Mouse (Mus musculus) limb, embryonic 13.5 days (tissue): Measurements from ENCODE around the gene Ptgir. TPM values are rescaled to one million over a fixed set of nuclear protein-coding genes. Genes with fewer than 3 reads are reported as not detected.

Experiments
- ATAC-seq: fragments of 200-750 bp; cut with Nextera tagmentation; 2 replicates; pipeline ENCODE4 v1.8.0; 2017; ENCODE audit warnings: low read depth, moderate number of reproducible peaks, moderate TSS enrichment; ENCODE audit not compliant: low FRiP score
- H3K27ac ChIP-seq: fragments of 300-500 bp; sonication (generic); 2 replicates; pipeline ENCODE4 v1.5.1; 2015; ENCODE audit warnings: inconsistent platforms, mild to moderate bottlenecking, moderate library complexity
- H3K27me3 ChIP-seq: fragments of 300-500 bp; sonication (generic); 2 replicates; pipeline ENCODE4 v1.6.1; 2015; ENCODE audit warnings: mild to moderate bottlenecking, inconsistent platforms
- H3K36me3 ChIP-seq: fragments of 300-500 bp; sonication (generic); 2 replicates; pipeline ENCODE4 v1.6.1; 2015; ENCODE audit warnings: inconsistent platforms, mild to moderate bottlenecking, moderate library complexity
- H3K4me1 ChIP-seq: fragments of 300-500 bp; sonication (generic); 2 replicates; pipeline ENCODE4 v1.6.1; 2015; ENCODE audit warnings: inconsistent platforms
- H3K4me2 ChIP-seq: fragments of 300-500 bp; sonication (generic); replicated peaks from 2 replicates; pipeline ENCODE4 v1.6.1; 2015; ENCODE audit warnings: inconsistent platforms, mild to moderate bottlenecking, moderate library complexity
- H3K4me3 ChIP-seq: fragments of 300-500 bp; sonication (generic); 2 replicates; pipeline ENCODE4 v1.5.1; 2015; ENCODE audit warnings: moderate library complexity, mild to moderate bottlenecking, inconsistent platforms
- H3K9ac ChIP-seq: fragments of 300-500 bp; sonication (generic); 2 replicates; pipeline ENCODE4 v1.6.1; 2015; ENCODE audit warnings: mild to moderate bottlenecking, inconsistent platforms
- H3K9me3 ChIP-seq: fragments of 300-500 bp; sonication (generic); 2 replicates; pipeline ENCODE4 v1.6.1; 2016; ENCODE audit warnings: inconsistent platforms
- WGBS: fragments of 180-500 bp; shearing (Covaris S2); methylation state at CpG from one replicate; pipeline ENCODE4 v1.1.7; 2015; 5-methylcytosine and 5-hydroxymethylcytosine counted together
- polyA plus RNA-seq: library from polyadenylated mRNA; unstranded; fragments of >200 nt; fragmentation: Nextera tagmentation; extraction: Ambion mirVana; gene quantifications from 2 replicates; pipeline ENCODE4 v1.2.1, GENCODE M21; 2015

Ptgir gene
- polyA plus RNA-seq, 1 experiment from 2014 or later, result 2.0 TPM

DNA sequence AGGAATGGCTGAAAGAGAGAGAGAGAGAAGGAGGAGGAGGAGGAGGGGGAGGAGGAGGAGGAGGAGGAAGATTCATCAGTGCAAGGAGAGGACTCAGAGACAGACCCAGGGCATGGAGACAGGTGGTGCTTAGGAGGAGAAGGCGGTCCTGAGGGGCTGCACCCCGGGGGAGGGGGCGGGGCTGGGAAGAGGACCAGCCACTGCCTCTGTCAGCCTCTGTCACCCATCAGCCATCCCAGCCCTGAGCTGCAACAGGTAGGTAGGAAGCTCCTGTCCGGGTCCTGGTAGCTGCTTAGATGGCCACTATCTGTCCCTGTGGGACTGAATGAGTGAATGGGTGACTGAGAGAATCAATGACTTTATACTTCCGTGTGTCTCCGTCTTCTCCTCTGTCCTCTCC is 12.7 kb upstream of the Ptgir start:
- Histone ChIP-seq H3K9me3 (no peaks in the 10 kb centered on the region), H3K9ac (0 out of 2 replicates have a peak overlapping the region, but pooled peaks have one; percentile 19), H3K4me2 (peak overlapping the region; percentile 76), H3K4me3 (peak overlapping the region; percentile 33; the same call in 1 of the 2 replicates), H3K27ac (no peak overlapping the region), H3K27me3 (no peaks in the 10 kb centered on the region), H3K36me3 (peaks cover 14% of the 10 kb centered on the region), H3K4me1 (peaks cover 60% of the 10 kb centered on the region)
- ATAC-seq, result no peak
- 8% methylated on average over 6 of the region's 6 CpGs for WGBS

DNA sequence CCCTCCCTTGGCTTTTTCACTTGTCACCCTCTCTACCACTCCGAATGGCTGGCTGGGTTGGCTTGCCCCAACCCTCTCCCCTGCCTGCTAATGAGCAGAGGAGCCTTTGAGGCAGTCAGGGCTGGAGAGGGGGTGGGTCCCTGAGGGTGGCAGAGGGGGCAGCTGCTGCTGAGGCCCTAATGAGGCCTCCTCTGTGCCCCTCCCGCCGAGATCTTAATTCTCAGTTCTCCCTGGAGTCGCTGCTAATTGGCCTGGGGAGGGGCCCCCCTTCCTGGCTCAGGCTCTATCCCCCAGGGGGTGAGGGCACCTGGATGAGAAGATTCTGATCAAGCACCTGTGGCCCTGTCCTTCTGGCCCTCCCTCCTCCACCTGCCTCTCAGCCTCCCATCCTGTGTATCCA is 12.0 kb upstream of the Ptgir start:
- peak overlapping the region; percentile 76 for H3K4me2 ChIP-seq

DNA sequence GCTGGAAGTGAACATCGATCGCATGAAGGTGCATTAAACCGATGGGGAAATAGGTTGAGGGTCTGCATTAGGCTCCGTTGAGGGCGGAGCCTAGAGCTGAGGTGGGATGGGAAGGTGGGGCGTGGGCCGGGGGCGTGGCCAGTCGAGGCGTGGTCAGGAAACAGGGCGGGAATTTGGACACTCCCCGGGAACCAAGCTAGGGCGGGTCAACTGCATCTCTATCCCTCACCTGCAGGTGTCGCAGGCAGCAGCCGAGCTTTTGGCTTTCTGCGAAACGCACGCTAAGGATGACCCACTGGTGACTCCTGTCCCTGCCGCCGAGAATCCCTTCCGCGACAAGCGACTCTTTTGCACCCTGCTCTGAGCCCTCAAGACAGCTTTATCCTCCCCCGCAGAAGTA is 11.3 kb upstream of the Ptgir start:
- Histone ChIP-seq H3K9me3 (no peaks in the 10 kb centered on the region), H3K9ac (peak overlapping the region; percentile 50; the same call in 1 of the 2 replicates), H3K4me2 (peak overlapping the region; percentile 76), H3K4me1 (peaks cover 58% of the 10 kb centered on the region), H3K27ac (no peak overlapping the region), H3K36me3 (peaks cover 7% of the 10 kb centered on the region), H3K4me3 (peak overlapping the region; percentile 33), H3K27me3 (no peaks in the 10 kb centered on the region)
- under 1% methylated on average over 24 of the region's 24 CpGs for WGBS
- peak; percentile 5; the same call in 1 of the 2 replicates for ATAC-seq

More for the DNA sequence above, 12.0 kb upstream of the Ptgir start:
- Histone ChIP-seq H3K27me3 (no peaks in the 10 kb centered on the region), H3K27ac (no peak overlapping the region; the same call in 1 of the 2 replicates), H3K36me3 (peaks cover 10% of the 10 kb centered on the region), H3K9ac (peak overlapping the region; percentile 50; the same call in 1 of the 2 replicates), H3K9me3 (no peaks in the 10 kb centered on the region), H3K4me3 (peak overlapping the region; percentile 33), H3K4me1 (peaks cover 60% of the 10 kb centered on the region)
- no peak for ATAC-seq
- WGBS, result under 1% methylated on average over 4 of the region's 4 CpGs

- H3K27ac ChIP-seq, result no peak overlapping the region
- H3K4me2 ChIP-seq, result peak overlapping the region; percentile 76
- 34% methylated on average over 10 of the region's 10 CpGs for WGBS
- no peak for ATAC-seq
- 0 out of 2 replicates have a peak overlapping the region, but pooled peaks have one; percentile 8 for H3K9ac ChIP-seq
- H3K36me3 ChIP-seq, result peaks cover 7% of the 10 kb centered on the region
- H3K27me3 ChIP-seq, result no peaks in the 10 kb centered on the region
- no peaks in the 10 kb centered on the region for H3K9me3 ChIP-seq
- peaks cover 58% of the 10 kb centered on the region for H3K4me1 ChIP-seq
- H3K4me3 ChIP-seq, result peak overlapping the region; percentile 33
These were observed 10.8 kb upstream of the Ptgir start for GRCm38 (mm10) chr7:16895511-16895910.

- no peak overlapping the region for H3K4me2 ChIP-seq
- no peaks in the 10 kb centered on the region for H3K9me3 ChIP-seq
- WGBS, result 21% methylated on average over 5 of the region's 5 CpGs
- H3K9ac ChIP-seq, result 0 out of 2 replicates have a peak overlapping the region, but pooled peaks have one; percentile 31
- peaks cover 33% of the 10 kb centered on the region for H3K4me1 ChIP-seq
- ATAC-seq, result no peak
- H3K4me3 ChIP-seq, result no peak overlapping the region
- no peak overlapping the region for H3K27ac ChIP-seq
- peaks cover 7% of the 10 kb centered on the region for H3K36me3 ChIP-seq
- no peaks in the 10 kb centered on the region for H3K27me3 ChIP-seq
These were observed 5.8 kb upstream of the Ptgir start for GRCm38 (mm10) chr7:16900526-16900925.

GRCm38 (mm10) chr7:16903439-16903955 is 2.8 kb upstream of the Ptgir start:
- Histone ChIP-seq H3K9ac (no peak overlapping the region), H3K36me3 (no peaks in the 10 kb centered on the region), H3K27ac (no peak overlapping the region), H3K4me2 (no peak overlapping the region), H3K27me3 (no peaks in the 10 kb centered on the region), H3K4me3 (no peak overlapping the region), H3K4me1 (peaks cover 54% of the 10 kb centered on the region), H3K9me3 (no peaks in the 10 kb centered on the region)
- WGBS, result 87% methylated on average over 2 of the region's 2 CpGs
- no peak for ATAC-seq

GRCm38 (mm10) chr7:16904120-16904675 is 2.1 kb upstream of the Ptgir start:
- no peaks in the 10 kb centered on the region for H3K27me3 ChIP-seq
- ATAC-seq, result no peak
- H3K9ac ChIP-seq, result no peak overlapping the region
- no peaks in the 10 kb centered on the region for H3K36me3 ChIP-seq
- WGBS, result 42% methylated on average over 9 of the region's 10 CpGs
- H3K9me3 ChIP-seq, result no peaks in the 10 kb centered on the region
- no peak overlapping the region for H3K4me3 ChIP-seq
- H3K4me1 ChIP-seq, result peaks cover 54% of the 10 kb centered on the region
- H3K27ac ChIP-seq, result no peak overlapping the region
- no peak overlapping the region for H3K4me2 ChIP-seq

DNA sequence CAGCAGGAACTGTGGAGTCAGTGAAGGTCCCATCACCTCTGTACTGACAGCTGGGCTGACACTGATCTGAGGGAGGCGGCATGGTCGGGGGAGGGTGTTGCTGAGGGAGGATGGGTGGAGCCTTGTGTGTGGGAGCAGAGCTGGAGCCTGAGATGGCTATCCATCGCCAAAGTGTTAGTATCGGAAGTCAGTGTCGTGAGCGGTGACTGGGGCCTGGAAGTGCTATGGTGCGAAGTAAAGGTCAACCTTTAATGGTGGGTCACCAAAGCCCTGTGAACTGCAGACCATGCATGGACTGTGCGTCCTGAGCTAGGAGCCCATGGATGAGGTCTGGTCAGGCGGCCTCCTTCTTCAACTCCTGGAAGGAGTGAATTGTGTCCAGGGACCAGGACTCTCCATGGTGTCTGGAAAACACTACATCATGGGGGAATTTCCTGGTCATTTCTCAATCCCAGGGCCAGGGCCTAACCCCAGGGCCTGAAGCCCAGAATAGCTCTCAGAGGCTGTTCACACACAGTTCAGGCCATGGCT is 734 bp upstream of the Ptgir start:
- H3K36me3 ChIP-seq, result no peaks in the 10 kb centered on the region
- H3K9me3 ChIP-seq, result no peaks in the 10 kb centered on the region
- no peak overlapping the region for H3K4me3 ChIP-seq
- 31% methylated on average over 9 of the region's 9 CpGs for WGBS
- H3K4me1 ChIP-seq, result peaks cover 55% of the 10 kb centered on the region
- H3K27me3 ChIP-seq, result no peaks in the 10 kb centered on the region
- no peak overlapping the region for H3K9ac ChIP-seq
- no peak for ATAC-seq
- H3K4me2 ChIP-seq, result no peak overlapping the region
- H3K27ac ChIP-seq, result peak overlapping the region; percentile 34; the same call in 1 of the 2 replicates

DNA sequence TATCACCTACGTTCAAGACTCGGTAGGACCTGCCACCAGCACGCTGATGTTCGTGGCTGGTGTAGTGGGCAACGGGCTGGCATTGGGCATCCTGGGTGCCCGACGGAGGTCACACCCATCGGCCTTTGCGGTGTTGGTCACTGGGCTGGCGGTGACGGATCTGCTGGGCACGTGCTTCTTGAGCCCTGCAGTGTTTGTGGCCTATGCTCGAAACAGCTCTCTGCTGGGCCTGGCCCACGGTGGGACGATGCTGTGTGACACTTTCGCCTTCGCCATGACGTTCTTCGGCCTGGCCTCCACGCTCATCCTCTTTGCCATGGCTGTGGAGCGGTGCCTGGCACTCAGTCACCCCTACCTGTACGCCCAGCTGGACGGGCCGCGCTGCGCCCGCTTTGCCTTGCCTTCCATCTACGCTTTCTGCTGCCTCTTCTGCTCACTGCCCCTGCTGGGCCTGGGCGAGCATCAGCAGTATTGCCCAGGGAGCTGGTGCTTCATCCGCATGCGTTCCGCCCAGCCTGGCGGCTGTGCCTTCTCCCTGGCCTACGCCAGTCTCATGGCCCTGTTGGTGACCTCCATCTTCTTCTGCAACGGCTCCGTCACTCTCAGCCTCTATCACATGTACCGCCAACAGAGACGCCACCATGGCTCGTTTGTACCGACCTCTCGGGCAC is 734 bp downstream of the Ptgir start:
- Histone ChIP-seq H3K27ac (no peak overlapping the region), H3K27me3 (no peaks in the 10 kb centered on the region), H3K4me1 (peaks cover 46% of the 10 kb centered on the region), H3K9me3 (no peaks in the 10 kb centered on the region), H3K4me3 (no peak overlapping the region), H3K36me3 (no peaks in the 10 kb centered on the region), H3K4me2 (peak overlapping the region; percentile 28), H3K9ac (no peak overlapping the region)
- WGBS, result 90% methylated on average over 41 of the region's 41 CpGs
- no peak for ATAC-seq

GRCm38 (mm10) chr7:16907842-16908241 is 1.6 kb downstream of the Ptgir start:
- Histone ChIP-seq H3K4me3 (no peak overlapping the region), H3K27ac (no peak overlapping the region), H3K36me3 (no peaks in the 10 kb centered on the region), H3K27me3 (no peaks in the 10 kb centered on the region), H3K4me2 (0 out of 2 replicates have a peak overlapping the region, but pooled peaks have one; percentile 4), H3K9me3 (no peaks in the 10 kb centered on the region), H3K9ac (peak overlapping the region; percentile 48; the same call in 1 of the 2 replicates), H3K4me1 (peaks cover 48% of the 10 kb centered on the region)
- ATAC-seq, result no peak
- 66% methylated on average over 7 of the region's 7 CpGs for WGBS

- peak overlapping the region; percentile 48; the same call in 1 of the 2 replicates for H3K9ac ChIP-seq
- ATAC-seq, result no peak
- H3K27ac ChIP-seq, result no peak overlapping the region
- no peak overlapping the region for H3K4me2 ChIP-seq
- 45% methylated on average over 11 of the region's 11 CpGs for WGBS
- no peak overlapping the region for H3K4me3 ChIP-seq
- H3K27me3 ChIP-seq, result no peaks in the 10 kb centered on the region
- H3K4me1 ChIP-seq, result peaks cover 51% of the 10 kb centered on the region
- H3K36me3 ChIP-seq, result no peaks in the 10 kb centered on the region
- no peaks in the 10 kb centered on the region for H3K9me3 ChIP-seq
These were observed 2.1 kb downstream of the Ptgir start for GRCm38 (mm10) chr7:16908367-16908766.

DNA sequence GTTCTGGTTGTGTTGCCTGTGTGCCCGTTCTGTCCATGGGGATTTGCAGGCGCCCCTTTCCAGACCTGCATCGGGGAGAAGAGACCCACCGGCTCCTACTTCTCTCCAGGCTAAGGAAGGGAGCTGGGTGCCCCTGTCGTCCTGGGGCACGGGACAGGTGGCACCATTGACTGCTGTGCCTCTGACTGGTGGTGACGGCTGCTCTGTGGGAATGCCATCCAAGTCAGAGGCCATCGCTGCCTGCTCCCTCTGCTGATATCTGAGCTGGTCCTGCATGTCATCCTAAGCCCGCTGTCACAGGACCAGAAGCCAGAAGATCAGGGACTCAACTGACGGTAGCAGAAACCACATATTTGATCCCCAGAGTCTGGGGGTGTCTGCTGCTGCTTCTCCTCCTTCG is 2.6 kb downstream of the Ptgir start:
- H3K27ac ChIP-seq, result no peak overlapping the region
- no peak overlapping the region; the same call in 1 of the 2 replicates for H3K9ac ChIP-seq
- no peaks in the 10 kb centered on the region for H3K9me3 ChIP-seq
- no peak for ATAC-seq
- H3K4me1 ChIP-seq, result peaks cover 54% of the 10 kb centered on the region
- 64% methylated on average over 11 of the region's 11 CpGs for WGBS
- no peak overlapping the region for H3K4me3 ChIP-seq
- H3K36me3 ChIP-seq, result peaks cover under 1% of the 10 kb centered on the region; the same call in 1 of the 2 replicates
- no peak overlapping the region for H3K4me2 ChIP-seq
- H3K27me3 ChIP-seq, result no peaks in the 10 kb centered on the region
